Comparison of ENCODE assay signal across 26 mouse cellular contexts in the genomic region with DNA sequence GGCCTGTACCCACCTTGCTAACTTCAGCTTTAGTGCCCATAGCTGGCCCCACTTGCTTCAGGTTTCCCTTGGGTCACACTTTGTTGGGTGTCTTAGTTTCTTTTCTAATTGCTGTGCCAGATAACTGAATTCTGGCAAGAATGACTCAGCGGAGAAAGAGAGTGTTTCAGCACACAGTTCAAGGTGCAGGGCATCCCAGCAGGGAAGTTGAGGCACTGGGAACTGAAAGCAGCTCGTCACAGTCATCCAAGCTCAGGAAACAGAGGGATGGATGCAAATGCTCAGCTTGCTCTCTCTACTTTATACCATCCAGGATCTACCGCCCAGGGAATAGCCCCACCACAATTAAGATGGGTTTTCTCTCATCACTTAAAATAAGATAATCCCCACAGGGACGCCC. TPM values are rescaled to one million over a fixed set of nuclear protein-coding genes. Genes with fewer than 3 reads are reported as not detected.
DNase-seq lines count a peak whose midpoint lies in the region; ATAC-seq lines count a peak whose summit lies in the region.
"Had no signal": no experiment of that assay in that cellular context is flagged by ENCODE, and none has a peak within 500 bp of the region (broad histone marks: within the 10 kb centered on the region; RNA-seq: fewer than 3 reads in every experiment).

No protein-coding gene starts in this region.

- DNase-seq in embryonic facial prominence, embryonic 14.5 days (ENCODE audit: low spot score), result peak; percentile 14
- no peak for DNase-seq in embryonic facial prominence, embryonic 10.5 days (ENCODE audit: low spot score)
- DNase-seq in liver, embryonic 13.5 days, result no peak
- DNase-seq in liver, embryonic 11.5 days (ENCODE audit: low spot score), result no peak
- DNase-seq in yolk sac, embryonic 10.5 days (ENCODE audit: low spot score), result no peak
- DNase-seq: adrenal gland, adult 2 months; adrenal gland, postnatal 10 days; adrenal gland, postnatal 25 days; B cell, adult 2 months; cerebellum, adult 11 months; cerebellum, adult 18-20 months; cerebellum, adult 8-10 months; cerebellum, adult 9-11 months; cerebellum, postnatal 14 days; cerebellum, postnatal 36 days; embryo, embryonic 11 days had no signal

- ATAC-seq in embryonic facial prominence, embryonic 14.5 days (ENCODE audit: low read depth), result no peak
- peak; percentile 43; the same call in 1 of the 2 replicates for ATAC-seq in liver, embryonic 13.5 days (ENCODE audit: low read depth)
- no peak for ATAC-seq in liver, embryonic 11.5 days (replicated peaks; ENCODE audit: low FRiP score)
- ATAC-seq in megakaryocyte, adult 5-6 weeks (ENCODE audit: poor library complexity, severe bottlenecking), result no peak
- ATAC-seq: CD4-positive, CD25-positive, alpha-beta regulatory T cell, adult 4 months; forebrain, embryonic 13.5 days; forebrain, embryonic 16.5 days had no signal

- H3K4me1 ChIP-seq in embryonic facial prominence, embryonic 14.5 days (ENCODE audit: control insufficient read depth, insufficient read depth, low read length), result no peaks in the 10 kb centered on the region
- no peaks in the 10 kb centered on the region for H3K4me1 ChIP-seq in embryonic facial prominence, embryonic 10.5 days
- H3K4me1 ChIP-seq in liver, embryonic 13.5 days (replicated peaks), result peaks cover 12% of the 10 kb centered on the region
- no peaks in the 10 kb centered on the region for H3K4me1 ChIP-seq in liver, embryonic 11.5 days (replicated peaks; ENCODE audit: control insufficient read depth, insufficient read depth, low read length)
- H3K4me1 ChIP-seq in megakaryocyte, embryonic 14.5 days, result peaks cover 21% of the 10 kb centered on the region
- H3K4me1 ChIP-seq: embryonic facial prominence, embryonic 15.5 days; forebrain, embryonic 13.5 days had no signal

- H3K9ac ChIP-seq in embryonic facial prominence, embryonic 14.5 days (ENCODE audit: low read depth, low read length), result no peak overlapping the region
- H3K9ac ChIP-seq in liver, embryonic 13.5 days, result 0 out of 2 replicates have a peak overlapping the region, but pooled peaks have one; percentile 23
- H3K9ac ChIP-seq in liver, embryonic 11.5 days (ENCODE audit: low read depth, low read length), result no peak overlapping the region
- H3K9ac ChIP-seq: embryonic facial prominence, embryonic 12.5 days; embryonic facial prominence, embryonic 15.5 days; forebrain, embryonic 13.5 days had no signal

- H3K4me3 ChIP-seq in embryonic facial prominence, embryonic 14.5 days (ENCODE audit: low read depth, low read length), result no peak overlapping the region
- no peak overlapping the region for H3K4me3 ChIP-seq in embryonic facial prominence, embryonic 10.5 days
- H3K4me3 ChIP-seq in liver, embryonic 13.5 days (replicated peaks), result no peak overlapping the region
- no peak overlapping the region for H3K4me3 ChIP-seq in liver, embryonic 11.5 days (ENCODE audit: low read depth, low read length)
- peak overlapping the region; percentile 18 for H3K4me3 ChIP-seq in megakaryocyte, embryonic 14.5 days (replicated peaks)
- H3K4me3 ChIP-seq: embryonic facial prominence, embryonic 12.5 days; embryonic facial prominence, embryonic 15.5 days; forebrain, embryonic 13.5 days had no signal

- H3K27me3 ChIP-seq in embryonic facial prominence, embryonic 14.5 days (replicated peaks; ENCODE audit: control insufficient read depth, insufficient read depth, low read length), result no peaks in the 10 kb centered on the region
- no peaks in the 10 kb centered on the region for H3K27me3 ChIP-seq in embryonic facial prominence, embryonic 10.5 days (replicated peaks; ENCODE audit: low read depth, poor library complexity, severe bottlenecking)
- peaks cover 32% of the 10 kb centered on the region for H3K27me3 ChIP-seq in liver, embryonic 13.5 days
- H3K27me3 ChIP-seq in liver, embryonic 11.5 days (replicated peaks; ENCODE audit: control insufficient read depth, insufficient read depth, low read length), result no peaks in the 10 kb centered on the region
- H3K27me3 ChIP-seq in megakaryocyte, embryonic 14.5 days (replicated peaks), result peaks cover 54% of the 10 kb centered on the region
- H3K27me3 ChIP-seq: embryonic facial prominence, embryonic 12.5 days; embryonic facial prominence, embryonic 15.5 days; forebrain, embryonic 13.5 days had no signal

- no peak overlapping the region for H3K4me2 ChIP-seq in embryonic facial prominence, embryonic 14.5 days (ENCODE audit: low read depth, low read length)
- no peak overlapping the region for H3K4me2 ChIP-seq in liver, embryonic 13.5 days
- no peak overlapping the region for H3K4me2 ChIP-seq in liver, embryonic 11.5 days
- H3K4me2 ChIP-seq: embryonic facial prominence, embryonic 12.5 days; embryonic facial prominence, embryonic 15.5 days; forebrain, embryonic 13.5 days had no signal

- WGBS in embryonic facial prominence, embryonic 14.5 days, result 68% methylated on average over 4 of the region's 4 CpGs
- 70% methylated on average over 4 of the region's 4 CpGs for WGBS in embryonic facial prominence, embryonic 10.5 days
- 52% methylated on average over 4 of the region's 4 CpGs for WGBS in liver, embryonic 13.5 days (ENCODE audit: insufficient replicate concordance)
- WGBS in liver, embryonic 11.5 days, result 58% methylated on average over 4 of the region's 4 CpGs

- no peaks in the 10 kb centered on the region for H3K36me3 ChIP-seq in embryonic facial prominence, embryonic 14.5 days (ENCODE audit: control insufficient read depth, insufficient read depth, low read length)
- H3K36me3 ChIP-seq in embryonic facial prominence, embryonic 10.5 days (replicated peaks), result no peaks in the 10 kb centered on the region
- H3K36me3 ChIP-seq in liver, embryonic 13.5 days, result no peaks in the 10 kb centered on the region
- H3K36me3 ChIP-seq in liver, embryonic 11.5 days (ENCODE audit: control insufficient read depth, insufficient read depth, low read length), result no peaks in the 10 kb centered on the region
- no peaks in the 10 kb centered on the region for H3K36me3 ChIP-seq in megakaryocyte, embryonic 14.5 days (replicated peaks; ENCODE audit: low read length)
- H3K36me3 ChIP-seq: embryonic facial prominence, embryonic 12.5 days; embryonic facial prominence, embryonic 15.5 days had no signal

- no peaks in the 10 kb centered on the region for H3K9me3 ChIP-seq in embryonic facial prominence, embryonic 14.5 days (ENCODE audit: control insufficient read depth, low read length)
- no peaks in the 10 kb centered on the region for H3K9me3 ChIP-seq in embryonic facial prominence, embryonic 10.5 days
- H3K9me3 ChIP-seq in liver, embryonic 13.5 days (replicated peaks), result no peaks in the 10 kb centered on the region
- no peaks in the 10 kb centered on the region for H3K9me3 ChIP-seq in liver, embryonic 11.5 days (ENCODE audit: control insufficient read depth, low read length)
- peaks cover 13% of the 10 kb centered on the region for H3K9me3 ChIP-seq in megakaryocyte, embryonic 14.5 days
- H3K9me3 ChIP-seq: embryonic facial prominence, embryonic 12.5 days; embryonic facial prominence, embryonic 15.5 days; forebrain, embryonic 13.5 days had no signal

- H3K27ac ChIP-seq in embryonic facial prominence, embryonic 14.5 days (replicated peaks; ENCODE audit: low read depth, low read length), result no peak overlapping the region
- no peak overlapping the region for H3K27ac ChIP-seq in embryonic facial prominence, embryonic 10.5 days (replicated peaks)
- H3K27ac ChIP-seq in liver, embryonic 13.5 days, result 0 out of 2 replicates have a peak overlapping the region, but pooled peaks have one; percentile 18
- H3K27ac ChIP-seq in liver, embryonic 11.5 days (ENCODE audit: low read depth, low read length), result no peak overlapping the region
- H3K27ac ChIP-seq: embryonic facial prominence, embryonic 12.5 days; embryonic facial prominence, embryonic 15.5 days; forebrain, embryonic 13.5 days had no signal

RNA-seq across cellular contexts. Expression of a gene that starts 3.0 kb away (rescaled TPM):
- not detected in 2 replicates for polyA plus RNA-seq in embryonic facial prominence, embryonic 14.5 days (2014; fragmentation: Nextera tagmentation; extraction: Ambion mirVana)
- polyA plus RNA-seq in embryonic facial prominence, embryonic 10.5 days (2016; fragmentation: Nextera tagmentation; extraction: Ambion mirVana), result not detected in 2 replicates
- polyA plus RNA-seq in liver, embryonic 13.5 days (2015; fragmentation: Nextera tagmentation; extraction: Ambion mirVana), result 0.24 and 0.27 TPM in 2 replicates
- not detected in 2 replicates for polyA plus RNA-seq in liver, embryonic 11.5 days (2014; fragmentation: Nextera tagmentation; extraction: Ambion mirVana)
- 0.30 TPM in 1 of 2 replicates, not detected in the other for polyA plus RNA-seq in megakaryocyte, embryonic 14.5 days (2012; ENCODE audit: insufficient read depth, low replicate concordance)
- total RNA-seq in megakaryocyte, adult 5-6 weeks (2015), result not detected in 2 replicates
- not detected in 2 replicates for total RNA-seq in megakaryocyte, adult 5-6 weeks (2017)
- total RNA-seq: adrenal gland, adult 2 months; adrenal gland, postnatal 25 days; common myeloid progenitor, adult 5-6 weeks; MEL had no signal
- polyA plus RNA-seq: CD4-positive, CD25-positive, alpha-beta regulatory T cell, adult 4 months; embryonic facial prominence, embryonic 12.5 days; embryonic facial prominence, embryonic 15.5 days; forebrain, embryonic 11.5 days; forebrain, embryonic 13.5 days; forebrain, embryonic 16.5 days had no signal

RNA-seq across cellular contexts. Expression of a gene that starts 23.4 kb away (rescaled TPM):
- 7.9 and 8.3 TPM in 2 replicates for polyA plus RNA-seq in embryonic facial prominence, embryonic 14.5 days (2014; fragmentation: Nextera tagmentation; extraction: Ambion mirVana)
- 4.5 and 5.5 TPM in 2 replicates for polyA plus RNA-seq in embryonic facial prominence, embryonic 10.5 days (2016; fragmentation: Nextera tagmentation; extraction: Ambion mirVana)
- 0.39 and 0.40 TPM in 2 replicates for polyA plus RNA-seq in liver, embryonic 13.5 days (2015; fragmentation: Nextera tagmentation; extraction: Ambion mirVana)
- 0.53 and 0.78 TPM in 2 replicates for polyA plus RNA-seq in liver, embryonic 11.5 days (2014; fragmentation: Nextera tagmentation; extraction: Ambion mirVana)
- 0.44 TPM in 1 of 2 replicates, not detected in the other for polyA plus RNA-seq in megakaryocyte, embryonic 14.5 days (2012; ENCODE audit: insufficient read depth, low replicate concordance)
- 0.13 and 0.18 TPM in 2 replicates for total RNA-seq in megakaryocyte, adult 5-6 weeks (2015)
- total RNA-seq in megakaryocyte, adult 5-6 weeks (2017), result not detected in 2 replicates
- total RNA-seq: common myeloid progenitor, adult 5-6 weeks; MEL had no signal
- polyA plus RNA-seq: CD4-positive, CD25-positive, alpha-beta regulatory T cell, adult 4 months had no signal

RNA-seq across cellular contexts. Expression of a gene that starts 52.3 kb away (rescaled TPM):
- 4.6 and 8.1 TPM in 2 replicates for polyA plus RNA-seq in embryonic facial prominence, embryonic 14.5 days (2014; fragmentation: Nextera tagmentation; extraction: Ambion mirVana)
- 0.27 and 0.34 TPM in 2 replicates for polyA plus RNA-seq in embryonic facial prominence, embryonic 10.5 days (2016; fragmentation: Nextera tagmentation; extraction: Ambion mirVana)
- 0.81 and 1.3 TPM in 2 replicates for polyA plus RNA-seq in liver, embryonic 13.5 days (2015; fragmentation: Nextera tagmentation; extraction: Ambion mirVana)
- 3.4 and 4.5 TPM in 2 replicates for polyA plus RNA-seq in liver, embryonic 11.5 days (2014; fragmentation: Nextera tagmentation; extraction: Ambion mirVana)
- not detected in 2 replicates for polyA plus RNA-seq in megakaryocyte, embryonic 14.5 days (2012; ENCODE audit: insufficient read depth, low replicate concordance)
- total RNA-seq in megakaryocyte, adult 5-6 weeks (2015), result not detected in 2 replicates
- total RNA-seq in megakaryocyte, adult 5-6 weeks (2017), result not detected in 2 replicates
- total RNA-seq: common myeloid progenitor, adult 5-6 weeks; MEL had no signal
